Mouse (Mus musculus) hindbrain, embryonic 14.5 days (tissue): Measurements from ENCODE around the gene Sbno2. TPM values are rescaled to one million over a fixed set of nuclear protein-coding genes. Genes with fewer than 3 reads are reported as not detected.

ENCODE experiments used
- ATAC-seq: fragments of 200-750 bp; cut with Nextera tagmentation; 2 replicates; pipeline ENCODE4 v1.8.0; 2017; ENCODE audit warnings: moderate number of reproducible peaks, mild to moderate bottlenecking, moderate TSS enrichment, moderate library complexity; ENCODE audit not compliant: low FRiP score
- DNase-seq: peaks from one replicate; pipeline ENCODE4 v3.0.0-alpha.2; 2015; ENCODE audit warnings: low spot score
- H3K27ac ChIP-seq: fragments of 300-500 bp; sonication (generic); 2 replicates; pipeline ENCODE4 v1.5.1; 2014; ENCODE audit warnings: mild to moderate bottlenecking, moderate library complexity
- H3K27me3 ChIP-seq: fragments of 300-500 bp; sonication (generic); 2 replicates; pipeline ENCODE4 v1.6.1; 2014; ENCODE audit warnings: mild to moderate bottlenecking, low read length, mixed read lengths; ENCODE audit not compliant: control insufficient read depth, insufficient read depth
- H3K36me3 ChIP-seq: fragments of 300-500 bp; sonication (generic); replicated peaks from 2 replicates; pipeline ENCODE4 v1.6.1; 2014; ENCODE audit not compliant: control insufficient read depth, insufficient read depth
- H3K4me1 ChIP-seq: fragments of 300-500 bp; sonication (generic); replicated peaks from 2 replicates; pipeline ENCODE4 v1.6.1; 2014; ENCODE audit warnings: antibody characterized with exemption, low read length, mixed read lengths; ENCODE audit not compliant: control insufficient read depth, insufficient read depth
- H3K4me2 ChIP-seq: fragments of 300-500 bp; sonication (generic); replicated peaks from 2 replicates; pipeline ENCODE4 v1.6.1; 2014; ENCODE audit warnings: mild to moderate bottlenecking, moderate library complexity
- H3K4me3 ChIP-seq: fragments of 300-500 bp; sonication (generic); replicated peaks from 2 replicates; pipeline ENCODE4 v1.5.1; 2014; ENCODE audit warnings: mild to moderate bottlenecking, low read length
- H3K9ac ChIP-seq: fragments of 300-500 bp; sonication (generic); 2 replicates; pipeline ENCODE4 v1.6.1; 2014
- H3K9me3 ChIP-seq: fragments of 300-500 bp; sonication (generic); 2 replicates; pipeline ENCODE4 v1.6.1; 2016; ENCODE audit warnings: low read length; ENCODE audit not compliant: control insufficient read depth
- WGBS: fragments of 180-500 bp; shearing (Covaris S2); extraction: QIAGEN DNeasy Blood & Tissue Kit; methylation state at CpG from one replicate; pipeline ENCODE4 v1.1.7; 2014; 5-methylcytosine and 5-hydroxymethylcytosine counted together
- polyA plus RNA-seq: library from polyadenylated mRNA; unstranded; fragments of >200 nt; fragmentation: Nextera tagmentation; extraction: Ambion mirVana; gene quantifications from 2 replicates; pipeline ENCODE4 v1.2.1, GENCODE M21; 2014

The Sbno2 gene
- polyA plus RNA-seq, 1 experiment from 2014 or later = 12.6 TPM

GRCm38 (mm10) chr10:80142530-80142925 lies 37.2 kb upstream of the Sbno2 start:
- Histone ChIP-seq H3K9me3 (no peaks in the 10 kb centered on the region), H3K27me3 (no peaks in the 10 kb centered on the region), H3K4me2 (peak overlapping the region; percentile 97), H3K4me1 (peaks cover 23% of the 10 kb centered on the region), H3K4me3 (peak overlapping the region; percentile 80), H3K27ac (peak overlapping the region; percentile 86), H3K36me3 (peaks cover 32% of the 10 kb centered on the region), H3K9ac (peak overlapping the region; percentile 93)
- ATAC-seq (no peak), DNase-seq (no peak)
- WGBS = 0% methylated on average over 15 of the region's 15 CpGs

GRCm38 (mm10) chr10:80141786-80142529 lies 36.6 kb upstream of the Sbno2 start:
- DNase-seq (peak; percentile 99), ATAC-seq (peak; percentile 86)
- Histone ChIP-seq H3K9me3 (no peaks in the 10 kb centered on the region), H3K27ac (peak overlapping the region; percentile 86), H3K9ac (peak overlapping the region; percentile 93), H3K36me3 (peaks cover 32% of the 10 kb centered on the region), H3K27me3 (no peaks in the 10 kb centered on the region), H3K4me1 (peaks cover 28% of the 10 kb centered on the region), H3K4me3 (peak overlapping the region; percentile 80), H3K4me2 (peak overlapping the region; percentile 97)
- under 1% methylated on average over 42 of the region's 43 CpGs for WGBS

- under 1% methylated on average over 29 of the region's 29 CpGs for WGBS
- peak overlapping the region; percentile 80 for H3K4me3 ChIP-seq
- peak; percentile 90 for DNase-seq
- ATAC-seq = peak; percentile 72
- H3K27me3 ChIP-seq = no peaks in the 10 kb centered on the region
- peaks cover 36% of the 10 kb centered on the region for H3K4me1 ChIP-seq
- H3K36me3 ChIP-seq = peaks cover 37% of the 10 kb centered on the region
- H3K27ac ChIP-seq = peak overlapping the region; percentile 86
- H3K4me2 ChIP-seq = peak overlapping the region; percentile 97
- no peaks in the 10 kb centered on the region for H3K9me3 ChIP-seq
- H3K9ac ChIP-seq = peak overlapping the region; percentile 26
These were observed 35.9 kb upstream of the Sbno2 start for GRCm38 (mm10) chr10:80141243-80141642.

DNA sequence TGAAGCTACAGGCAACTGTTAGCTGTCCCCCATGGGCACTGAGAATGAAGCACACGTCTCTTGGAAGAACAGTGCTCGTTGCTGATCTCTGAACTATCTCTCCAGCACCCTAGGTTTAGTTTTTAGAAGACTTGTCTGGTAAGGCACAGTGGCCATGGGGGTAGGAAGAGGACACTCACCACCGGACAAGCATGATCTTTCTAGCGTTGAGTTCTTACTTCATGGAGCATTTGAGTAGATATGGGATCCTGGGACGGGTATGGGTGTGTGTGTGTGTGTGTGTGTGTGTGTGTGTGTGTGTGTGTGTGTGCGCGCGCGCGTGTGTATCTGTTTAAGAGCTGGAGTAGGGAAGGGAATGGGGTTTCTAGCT lies 35.3 kb upstream of the Sbno2 start, which contains the start of gene Cbarp:
TSS of gene Cbarp (minus strand) at position 170 of the 370 bp plus-strand sequence.
- Histone ChIP-seq H3K4me2 (peak within 1 kb of the TSS; percentile 97), H3K9ac (peak within 1 kb of the TSS; percentile 93), H3K27ac (peak within 1 kb of the TSS; percentile 98), H3K27me3 (no peaks in the 10 kb centered on the region), H3K4me3 (peak within 1 kb of the TSS; percentile 80), H3K4me1 (peaks cover 38% of the 10 kb centered on the region), H3K9me3 (no peaks in the 10 kb centered on the region), H3K36me3 (peaks cover 37% of the 10 kb centered on the region)
- WGBS = 64% methylated on average over 10 of the region's 10 CpGs
- DNase-seq = no peak
- ATAC-seq = no peak

DNA sequence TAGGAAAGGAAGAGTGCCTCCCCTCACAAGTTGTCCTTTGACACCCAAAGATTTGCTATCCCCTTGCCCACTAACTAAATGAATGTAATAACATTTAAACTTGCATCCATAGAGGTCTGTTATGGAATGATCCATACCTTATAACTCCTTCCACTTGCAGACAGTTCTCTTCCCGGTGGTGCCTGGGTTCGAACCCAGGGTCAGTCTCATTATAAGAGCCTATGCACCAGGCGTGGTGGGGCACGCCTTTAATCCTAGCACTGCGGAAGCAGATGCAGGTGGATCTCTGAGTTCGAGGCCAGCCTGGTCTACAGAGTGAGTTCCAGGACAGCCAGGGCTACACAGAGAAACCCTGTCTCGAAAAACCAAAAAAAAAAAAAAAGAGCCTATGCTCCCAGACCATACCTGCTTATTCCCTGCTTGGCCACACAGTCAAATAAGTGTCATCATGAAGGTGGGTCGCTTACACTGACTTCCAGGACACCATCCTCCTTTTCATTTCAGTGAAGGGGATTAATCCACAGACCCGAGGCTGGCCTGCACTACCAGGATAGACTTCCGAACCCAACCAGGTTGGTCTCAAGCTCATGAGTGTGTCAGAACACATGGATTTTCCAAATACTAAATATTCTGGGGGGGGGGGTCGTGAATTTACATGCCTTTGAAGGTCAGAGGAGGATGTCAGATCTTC lies 34.7 kb upstream of the Sbno2 start:
- DNase-seq (no peak), ATAC-seq (no peak)
- Histone ChIP-seq H3K9ac (peak overlapping the region; percentile 93; the same call in 1 of the 2 replicates), H3K4me2 (peak overlapping the region; percentile 96; the same call in 1 of the 2 replicates), H3K4me1 (peaks cover 38% of the 10 kb centered on the region), H3K4me3 (no peak overlapping the region), H3K9me3 (no peaks in the 10 kb centered on the region), H3K27me3 (no peaks in the 10 kb centered on the region), H3K27ac (peak overlapping the region; percentile 98; the same call in 1 of the 2 replicates), H3K36me3 (peaks cover 37% of the 10 kb centered on the region)
- 78% methylated on average over 11 of the region's 11 CpGs for WGBS

- peaks cover 37% of the 10 kb centered on the region for H3K36me3 ChIP-seq
- no peak for DNase-seq
- peak; percentile 7; the same call in 1 of the 2 replicates for ATAC-seq
- H3K9me3 ChIP-seq = no peaks in the 10 kb centered on the region
- no peaks in the 10 kb centered on the region for H3K27me3 ChIP-seq
- H3K4me3 ChIP-seq = peak overlapping the region; percentile 78
- peak overlapping the region; percentile 96 for H3K4me2 ChIP-seq
- H3K27ac ChIP-seq = peak overlapping the region; percentile 98
- peaks cover 38% of the 10 kb centered on the region for H3K4me1 ChIP-seq
- 2% methylated on average over 7 of the region's 10 CpGs for WGBS
- peak overlapping the region; percentile 93 for H3K9ac ChIP-seq
These were observed 34.0 kb upstream of the Sbno2 start for GRCm38 (mm10) chr10:80139439-80139775.

GRCm38 (mm10) chr10:80138553-80139438 lies 33.4 kb upstream of the Sbno2 start, which contains the start of gene Atp5d:
Gene Atp5d, plus strand, starts transcription at chr10:80138632.
- Histone ChIP-seq H3K4me3 (peak within 1 kb of the TSS; percentile 78), H3K36me3 (peaks cover 37% of the 10 kb centered on the region), H3K9me3 (no peaks in the 10 kb centered on the region), H3K27me3 (no peaks in the 10 kb centered on the region), H3K9ac (peak within 1 kb of the TSS; percentile 93), H3K4me2 (peak within 1 kb of the TSS; percentile 96), H3K27ac (peak within 1 kb of the TSS; percentile 98), H3K4me1 (peaks cover 38% of the 10 kb centered on the region)
- DNase-seq (peak; percentile 67), ATAC-seq (0 out of 2 replicates have a peak, but pooled peaks have one; percentile 1)
- WGBS = 0% methylated on average over 48 of the region's 94 CpGs

DNA sequence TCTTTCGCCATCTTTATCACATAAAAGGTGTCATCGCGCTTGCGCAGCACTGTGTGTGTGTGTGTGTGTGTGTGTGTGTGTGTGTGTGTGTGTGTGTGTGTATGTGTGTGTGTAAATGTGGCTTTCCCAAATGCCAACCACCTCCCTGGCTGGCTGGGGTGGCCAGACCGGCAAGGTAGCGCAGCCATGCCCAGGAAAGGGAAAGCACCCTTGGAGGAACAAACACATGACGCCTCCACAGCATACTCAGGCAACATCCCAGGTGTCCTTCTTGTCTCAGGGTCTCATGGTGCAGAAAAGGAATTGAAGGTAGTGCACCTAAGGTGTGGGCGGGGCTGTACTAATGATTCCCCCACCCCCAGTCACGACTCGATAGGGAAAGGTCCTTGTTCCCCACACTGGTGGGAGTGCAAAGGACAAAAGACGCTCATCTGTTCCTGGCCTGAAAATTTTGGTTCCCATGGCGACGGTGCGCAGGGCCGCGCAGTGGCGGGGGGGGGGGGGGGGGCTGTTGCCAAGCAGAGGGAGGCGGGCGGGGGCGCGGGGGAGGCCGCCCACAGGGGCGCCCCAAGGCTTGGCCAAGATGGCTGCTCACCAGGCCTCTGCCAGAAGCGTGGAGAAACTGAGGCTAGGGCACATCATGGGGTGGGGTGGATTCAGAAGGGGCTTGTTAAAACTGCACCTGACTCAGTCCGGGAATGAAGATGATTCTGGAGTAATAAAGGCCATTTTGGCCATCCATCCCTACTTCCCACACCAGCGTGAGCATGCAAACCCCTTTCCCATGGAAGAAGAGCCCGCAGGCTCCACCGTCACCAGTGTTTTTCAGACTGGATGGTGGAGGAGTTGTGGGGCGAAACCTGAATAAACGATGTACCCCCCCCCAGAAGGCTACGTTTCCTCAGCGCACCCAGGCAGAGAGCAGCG lies 32.5 kb upstream of the Sbno2 start:
- WGBS = 4% methylated on average over 26 of the region's 33 CpGs
- H3K36me3 ChIP-seq = peaks cover 41% of the 10 kb centered on the region
- peak overlapping the region; percentile 98 for H3K27ac ChIP-seq
- peaks cover 34% of the 10 kb centered on the region for H3K4me1 ChIP-seq
- peak overlapping the region; percentile 93 for H3K9ac ChIP-seq
- DNase-seq = no peak
- ATAC-seq = no peak
- H3K4me3 ChIP-seq = peak overlapping the region; percentile 78
- H3K27me3 ChIP-seq = no peaks in the 10 kb centered on the region
- peak overlapping the region; percentile 96 for H3K4me2 ChIP-seq
- H3K9me3 ChIP-seq = no peaks in the 10 kb centered on the region
